Mouse (Mus musculus): ENCODE data around the gene Arhgef26. TPM values are rescaled to one million over a fixed set of nuclear protein-coding genes. Genes with fewer than 3 reads are reported as not detected.

Arhgef26 gene
- total RNA-seq, 2 experiments from 2014 or later: 0.23 TPM; not detected in 1

- no peak for ATAC-seq (replicated peaks; ENCODE audit: low FRiP score, low TSS enrichment, poor library complexity, severe bottlenecking)
Measured at GRCm38 (mm10) chr3:62376719-62377118, 38.6 kb downstream of the Arhgef26 start.

- no peak for ATAC-seq (replicated peaks; ENCODE audit: low FRiP score, low TSS enrichment, poor library complexity, severe bottlenecking)
Measured at GRCm38 (mm10) chr3:62379946-62380345, 41.8 kb downstream of the Arhgef26 start.

- no peak for ATAC-seq (replicated peaks; ENCODE audit: low FRiP score, low TSS enrichment, poor library complexity, severe bottlenecking)
Measured at GRCm38 (mm10) chr3:62380420-62380819, 42.3 kb downstream of the Arhgef26 start.

GRCm38 (mm10) chr3:62382853-62383252 lies 44.7 kb downstream of the Arhgef26 start:
- no peak for ATAC-seq (replicated peaks; ENCODE audit: low FRiP score, low TSS enrichment, poor library complexity, severe bottlenecking)

DNA sequence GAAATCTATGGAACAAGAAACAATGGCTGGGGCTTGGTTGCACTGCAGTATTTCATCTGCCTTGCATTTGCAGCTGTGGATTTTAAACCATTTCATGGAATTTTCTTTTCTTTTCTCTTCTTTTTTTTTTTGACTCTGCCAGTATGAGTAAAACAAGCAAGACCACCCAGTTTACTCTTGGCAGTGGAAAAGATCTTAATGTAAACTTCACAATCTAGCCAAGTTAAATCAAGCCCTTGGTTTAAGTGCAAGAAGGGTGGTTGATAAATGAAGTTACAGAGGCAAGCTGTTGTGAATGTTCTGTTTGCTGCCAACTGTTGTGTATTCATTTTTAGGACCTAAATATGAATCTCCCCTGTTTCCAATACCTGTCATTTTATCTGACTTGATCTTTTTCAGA lies 54.5 kb downstream of the Arhgef26 start:
- ATAC-seq (replicated peaks; ENCODE audit: low FRiP score, low TSS enrichment, poor library complexity, severe bottlenecking): no peak

GRCm38 (mm10) chr3:62394284-62394683 lies 56.1 kb downstream of the Arhgef26 start:
- no peak for ATAC-seq (replicated peaks; ENCODE audit: low FRiP score, low TSS enrichment, poor library complexity, severe bottlenecking)

GRCm38 (mm10) chr3:62395368-62395767 lies 57.2 kb downstream of the Arhgef26 start:
- no peak for ATAC-seq (replicated peaks; ENCODE audit: low FRiP score, low TSS enrichment, poor library complexity, severe bottlenecking)

DNA sequence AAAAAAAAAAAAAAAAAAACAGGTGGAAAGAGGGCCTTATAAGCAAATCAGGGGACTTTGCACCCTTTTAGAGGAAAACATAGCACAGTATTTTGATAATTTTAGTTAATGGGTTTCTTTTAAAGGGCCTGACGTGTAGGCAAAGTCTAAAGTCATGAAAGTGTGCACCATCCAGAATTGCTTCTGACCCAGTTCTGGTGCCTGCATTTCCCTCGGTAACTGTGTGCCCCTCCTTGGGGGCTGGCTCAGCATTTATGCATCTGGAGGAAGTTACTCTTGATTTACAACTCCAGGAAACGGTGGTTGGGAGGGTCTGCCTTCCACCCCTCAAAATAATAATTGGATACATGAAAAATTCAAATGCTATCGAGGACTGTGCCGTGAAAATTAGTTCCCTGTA lies 58.0 kb downstream of the Arhgef26 start:
- ATAC-seq (replicated peaks; ENCODE audit: low FRiP score, low TSS enrichment, poor library complexity, severe bottlenecking): no peak

DNA sequence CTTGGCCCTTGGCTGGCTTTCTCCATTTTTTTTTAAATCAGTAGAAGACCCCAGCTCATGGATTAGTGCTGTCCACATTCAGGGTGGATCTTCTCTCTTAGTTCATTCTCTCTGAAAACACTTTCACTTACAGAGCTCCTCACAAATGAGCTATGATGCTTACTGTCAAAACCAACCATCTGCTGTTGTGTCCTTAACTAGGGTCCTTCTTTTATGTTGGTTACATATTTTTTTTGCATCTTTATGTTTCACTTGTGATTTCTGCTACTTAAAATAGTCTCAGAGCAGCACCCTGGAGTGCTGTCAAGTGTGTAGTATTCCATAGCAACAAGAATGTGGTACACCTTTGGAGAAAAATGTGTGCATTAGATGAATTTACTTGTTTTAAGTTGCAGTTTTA lies 60.0 kb downstream of the Arhgef26 start:
- ATAC-seq (replicated peaks; ENCODE audit: low FRiP score, low TSS enrichment, poor library complexity, severe bottlenecking): no peak

DNA sequence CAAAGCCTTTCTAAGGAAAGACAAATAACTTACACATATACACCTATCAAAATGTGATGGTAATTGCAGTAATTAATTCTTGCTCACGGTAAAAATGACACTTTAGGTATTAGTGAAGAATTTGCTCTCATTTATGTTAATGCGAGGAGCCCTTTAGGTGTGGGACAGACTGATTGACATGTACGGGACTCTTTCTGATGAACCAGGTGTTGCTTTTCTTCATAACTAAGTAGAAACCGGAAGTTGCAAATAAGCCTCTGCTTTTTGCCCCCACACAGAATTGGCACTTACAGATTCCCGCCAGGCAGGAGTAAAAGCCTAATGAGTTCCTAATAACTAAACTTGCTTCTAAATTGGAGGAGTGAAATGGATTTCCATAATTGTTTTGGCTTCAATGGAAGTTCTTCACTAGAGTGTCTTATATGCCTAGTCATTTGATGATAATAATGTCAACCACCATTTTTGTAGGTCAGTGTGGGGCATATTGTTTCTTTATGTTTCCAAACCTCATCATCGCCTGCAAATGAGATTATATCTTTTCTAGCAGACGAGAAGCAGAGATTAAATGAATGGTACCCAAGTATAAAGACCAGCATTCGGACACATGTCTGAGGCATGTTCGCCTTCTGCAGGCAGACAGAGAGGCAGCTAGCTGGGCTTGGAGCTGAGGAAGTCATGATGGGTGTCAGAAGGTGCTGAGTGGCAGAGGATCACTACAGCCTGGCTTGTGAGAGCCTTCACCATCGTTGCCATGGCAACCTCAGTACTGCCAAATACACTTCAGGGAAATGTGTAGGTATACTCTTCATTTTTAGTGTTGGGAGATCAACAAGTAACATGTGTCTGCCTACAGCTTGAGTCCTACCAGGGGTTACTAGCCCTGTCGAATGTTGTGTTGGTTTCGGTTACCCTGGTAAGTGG lies 61.9 kb downstream of the Arhgef26 start:
- no peak for ATAC-seq (replicated peaks; ENCODE audit: low FRiP score, low TSS enrichment, poor library complexity, severe bottlenecking)

- ATAC-seq (replicated peaks; ENCODE audit: low FRiP score, low TSS enrichment, poor library complexity, severe bottlenecking): no peak
Measured at GRCm38 (mm10) chr3:62402466-62402865, 64.3 kb downstream of the Arhgef26 start.

- no peak for ATAC-seq (replicated peaks; ENCODE audit: low FRiP score, low TSS enrichment, poor library complexity, severe bottlenecking)
Measured at GRCm38 (mm10) chr3:62404477-62405246, 66.5 kb downstream of the Arhgef26 start.

- ATAC-seq (replicated peaks; ENCODE audit: low FRiP score, low TSS enrichment, poor library complexity, severe bottlenecking): no peak
Measured at GRCm38 (mm10) chr3:62409555-62410182, 71.5 kb downstream of the Arhgef26 start.

DNA sequence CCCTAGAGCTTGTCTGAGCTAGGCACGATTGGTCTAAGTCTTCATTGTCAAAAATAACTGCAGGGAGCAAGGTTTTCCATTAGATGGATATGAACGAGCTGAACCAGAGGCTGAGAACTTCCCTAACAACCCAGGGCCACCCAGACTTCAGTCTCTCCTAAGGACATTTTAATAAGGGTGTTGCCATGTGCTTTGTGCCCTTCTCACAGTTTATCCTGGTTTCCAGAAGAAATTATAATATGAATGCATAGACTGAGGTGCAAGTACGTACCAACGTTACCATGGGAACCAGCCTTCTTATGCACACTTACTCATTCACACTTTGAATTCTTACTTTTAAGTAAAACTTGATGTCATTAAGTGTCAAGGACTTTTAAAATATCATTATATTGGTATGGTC lies 72.3 kb downstream of the Arhgef26 start:
- ATAC-seq (replicated peaks; ENCODE audit: low FRiP score, low TSS enrichment, poor library complexity, severe bottlenecking): no peak

GRCm38 (mm10) chr3:62412704-62413103 lies 74.6 kb downstream of the Arhgef26 start:
- no peak for ATAC-seq (replicated peaks; ENCODE audit: low FRiP score, low TSS enrichment, poor library complexity, severe bottlenecking)

DNA sequence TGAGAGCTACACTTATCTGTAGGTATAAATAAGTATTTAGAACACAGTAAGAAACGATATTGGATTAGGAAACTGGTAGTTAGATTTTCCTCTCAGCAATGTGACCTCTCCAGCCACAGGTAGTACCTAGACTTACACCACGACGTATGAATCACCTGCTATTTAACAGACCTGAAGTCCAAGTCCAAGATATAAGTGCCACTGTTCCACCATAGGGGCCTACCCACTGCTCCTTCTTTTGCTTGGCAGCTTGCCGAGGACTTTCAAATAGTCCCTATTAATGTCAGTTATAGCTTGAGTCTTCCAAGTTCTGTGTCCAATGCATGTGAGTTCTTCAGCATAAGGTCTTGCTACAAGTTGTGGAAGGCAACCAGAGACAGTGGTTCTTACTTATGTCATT lies 76.8 kb downstream of the Arhgef26 start:
- ATAC-seq (replicated peaks; ENCODE audit: low FRiP score, low TSS enrichment, poor library complexity, severe bottlenecking): no peak

DNA sequence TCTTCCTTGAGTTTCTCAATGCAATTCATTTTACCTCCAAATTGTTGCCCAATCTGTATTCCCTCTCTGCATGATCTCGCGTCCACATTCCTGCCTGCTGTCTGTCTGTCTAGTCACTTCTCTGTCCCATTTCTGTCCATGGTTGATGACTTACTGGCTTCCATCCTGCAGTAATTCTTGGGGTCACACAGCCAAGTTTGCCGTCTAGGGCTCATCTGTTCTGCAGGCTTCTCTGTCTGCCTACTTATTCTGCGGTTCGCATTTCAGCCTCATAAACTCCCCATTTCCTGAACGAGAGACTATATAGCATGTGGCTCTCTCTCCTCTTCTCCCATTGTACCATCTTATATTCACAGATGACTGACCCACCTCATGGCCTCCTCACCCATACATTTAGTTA lies 79.3 kb downstream of the Arhgef26 start:
- ATAC-seq (replicated peaks; ENCODE audit: low FRiP score, low TSS enrichment, poor library complexity, severe bottlenecking): no peak

GRCm38 (mm10) chr3:62418387-62419138 lies 80.4 kb downstream of the Arhgef26 start:
- ATAC-seq (replicated peaks; ENCODE audit: low FRiP score, low TSS enrichment, poor library complexity, severe bottlenecking): no peak

GRCm38 (mm10) chr3:62433675-62434074 lies 95.5 kb downstream of the Arhgef26 start:
- no peak for ATAC-seq (replicated peaks; ENCODE audit: low FRiP score, low TSS enrichment, poor library complexity, severe bottlenecking)
